Mouse (Mus musculus) CH12.LX (cell line): ENCODE data around the gene Cmah. TPM values are rescaled to one million over a fixed set of nuclear protein-coding genes. Genes with fewer than 3 reads are reported as not detected.

Experiments used
- DNase-seq: peaks from one replicate; pipeline ENCODE4 v3.0.0-alpha.2; 2013; ENCODE audit errors: extremely low read depth
- H3K27ac ChIP-seq: 2 replicates; pipeline ENCODE4 v1.5.1; 2012; ENCODE audit warnings: low read depth, mild to moderate bottlenecking, control low read depth, moderate library complexity; ENCODE audit not compliant: insufficient read depth
- H3K27me3 ChIP-seq: replicated peaks from 2 replicates; pipeline ENCODE3; 2012; ENCODE audit warnings: inconsistent platforms
- H3K36me3 ChIP-seq, 2 experiments: replicated peaks in 1 of 2; 2 replicates each; pipeline versions ENCODE3 to v1.6.1; 2012; ENCODE audit warnings: inconsistent platforms in 1 of 2, low read length in 1 of 2, mild to moderate bottlenecking in 1 of 2, mixed read lengths in 1 of 2, moderate library complexity in 1 of 2; ENCODE audit not compliant: control insufficient read depth in 1 of 2, insufficient read depth in 1 of 2
- H3K4me1 ChIP-seq, 2 experiments: 2 replicates each; pipeline ENCODE4 v1.6.1; 2012; ENCODE audit warnings: inconsistent platforms in 1 of 2, moderate library complexity in 1 of 2; ENCODE audit not compliant: insufficient read depth in 2 of 2, control insufficient read depth in 1 of 2
- H3K4me2 ChIP-seq: 2 replicates; pipeline ENCODE4 v1.6.1; 2012; ENCODE audit warnings: low read depth, mild to moderate bottlenecking, control low read depth; ENCODE audit not compliant: poor library complexity, insufficient read depth, severe bottlenecking
- H3K4me3 ChIP-seq, 3 experiments: fragments of 150-350 bp in 1 of 3; sonication (generic) in 1 of 3; replicated peaks in 1 of 3; 2 replicates each; pipeline versions ENCODE3 to v1.5.1; 2011 to 2012; ENCODE audit warnings: low read depth in 2 of 3, low read length in 2 of 3, mild to moderate bottlenecking in 2 of 3, moderate library complexity in 2 of 3, control low read depth in 1 of 3, improper control_type of control experiment in 1 of 3, inconsistent platforms in 1 of 3, mixed read lengths in 1 of 3; ENCODE audit not compliant: poor library complexity in 1 of 3
- H3K79me2 ChIP-seq: replicated peaks from 2 replicates; pipeline ENCODE4 v1.6.1; 2012; ENCODE audit warnings: mild to moderate bottlenecking, moderate library complexity; ENCODE audit not compliant: control insufficient read depth, poor library complexity, insufficient read depth, severe bottlenecking; ENCODE audit errors: extremely low read depth
- H3K9ac ChIP-seq: 2 replicates; pipeline ENCODE4 v1.6.1; 2012; ENCODE audit warnings: low read depth, mild to moderate bottlenecking, control low read depth, moderate library complexity; ENCODE audit not compliant: insufficient read depth
- H3K9me3 ChIP-seq: replicated peaks from 2 replicates; pipeline ENCODE3; 2012; ENCODE audit warnings: low read length, inconsistent platforms, mixed read lengths
- ELF1 ChIP-seq: IDR thresholded peaks from 2 replicates; pipeline ENCODE4 v1.6.1; 2014; ENCODE audit warnings: low read depth, mild to moderate bottlenecking, inconsistent platforms, low read length, improper control_type of control experiment
- EP300 ChIP-seq: IDR thresholded peaks from 2 replicates; pipeline ENCODE4 v1.6.1; 2011; ENCODE audit warnings: low read length, improper control_type of control experiment
- ETS1 ChIP-seq: conservative IDR thresholded peaks from 2 replicates; pipeline ENCODE4 v1.6.1; 2012; ENCODE audit warnings: low read depth, mild to moderate bottlenecking, inconsistent platforms, low read length, improper control_type of control experiment, moderate library complexity
- MAFK ChIP-seq: IDR thresholded peaks from 2 replicates; pipeline ENCODE4 v1.6.1; 2011; ENCODE audit warnings: low read length, improper control_type of control experiment; ENCODE audit not compliant: insufficient replicate concordance
- MEF2A ChIP-seq: IDR thresholded peaks from 2 replicates; pipeline ENCODE4 v1.6.1; 2014; ENCODE audit warnings: low read depth, mild to moderate bottlenecking, inconsistent platforms, low read length, improper control_type of control experiment, borderline replicate concordance
- NRF1 ChIP-seq: IDR thresholded peaks from 2 replicates; pipeline ENCODE4 v1.6.1; 2014; ENCODE audit warnings: low read depth, mild to moderate bottlenecking, inconsistent platforms, low read length, improper control_type of control experiment, moderate library complexity
- RAD21 ChIP-seq: IDR thresholded peaks from 2 replicates; pipeline ENCODE4 v1.6.1; 2011; ENCODE audit warnings: low read depth, mild to moderate bottlenecking, low read length, improper control_type of control experiment, moderate library complexity
- RCOR1 ChIP-seq: conservative IDR thresholded peaks from 2 replicates; pipeline ENCODE4 v1.6.1; 2012; ENCODE audit warnings: low read depth, mild to moderate bottlenecking, inconsistent platforms, low read length, improper control_type of control experiment
- SMC3 ChIP-seq: IDR thresholded peaks from 2 replicates; pipeline ENCODE4 v1.6.1; 2011; ENCODE audit warnings: low read depth, low read length, improper control_type of control experiment
- TCF12 ChIP-seq: IDR thresholded peaks from 2 replicates; pipeline ENCODE4 v1.6.1; 2014; ENCODE audit warnings: low read depth, mild to moderate bottlenecking, inconsistent platforms, low read length, improper control_type of control experiment
- UBTF ChIP-seq: IDR thresholded peaks from 2 replicates; pipeline ENCODE4 v1.6.1; 2012; ENCODE audit warnings: low read depth, mild to moderate bottlenecking, inconsistent platforms, low read length, improper control_type of control experiment, moderate library complexity
- dilution Hi-C: fragments of 300-500 bp; cut with MboI; formaldehyde crosslinking; loops from 2 replicates; pipeline ENCODE4 v1.14.3; 2020; ENCODE audit warnings: low sequenced_read_pairs; ENCODE audit not compliant: extremely low pct_unique_long_range_greater_than_20kb, extremely low pct_ligation_motif_present
- in situ Hi-C: fragments of 300-500 bp; cut with MboI; formaldehyde crosslinking; loops from 3 replicates; pipeline ENCODE4 v1.14.3; 2019; ENCODE audit warnings: low sequenced_read_pairs, low pct_ligation_motif_present, low pct_unique_long_range_greater_than_20kb, mixed read lengths
- polyA plus RNA-seq: library from polyadenylated mRNA; unstranded; fragments of >175 nt; gene quantifications from 2 replicates; pipeline ENCODE4 v1.2.1, GENCODE M21; 2012; ENCODE audit warnings: low read depth; ENCODE audit not compliant: insufficient read length
- total RNA-seq, 2 experiments: library from RNA; depleted of rRNA; stranded (reverse); fragments of 300-350 nt in 1 of 2; fragments of >200 nt in 1 of 2; gene quantifications; 2 replicates each; pipeline ENCODE4 v1.2.3; 2012 to 2014

Gene Cmah
- total and polyA plus RNA-seq, 3 experiments: 5.0 to 17.4 (median 5.5) TPM

DNA sequence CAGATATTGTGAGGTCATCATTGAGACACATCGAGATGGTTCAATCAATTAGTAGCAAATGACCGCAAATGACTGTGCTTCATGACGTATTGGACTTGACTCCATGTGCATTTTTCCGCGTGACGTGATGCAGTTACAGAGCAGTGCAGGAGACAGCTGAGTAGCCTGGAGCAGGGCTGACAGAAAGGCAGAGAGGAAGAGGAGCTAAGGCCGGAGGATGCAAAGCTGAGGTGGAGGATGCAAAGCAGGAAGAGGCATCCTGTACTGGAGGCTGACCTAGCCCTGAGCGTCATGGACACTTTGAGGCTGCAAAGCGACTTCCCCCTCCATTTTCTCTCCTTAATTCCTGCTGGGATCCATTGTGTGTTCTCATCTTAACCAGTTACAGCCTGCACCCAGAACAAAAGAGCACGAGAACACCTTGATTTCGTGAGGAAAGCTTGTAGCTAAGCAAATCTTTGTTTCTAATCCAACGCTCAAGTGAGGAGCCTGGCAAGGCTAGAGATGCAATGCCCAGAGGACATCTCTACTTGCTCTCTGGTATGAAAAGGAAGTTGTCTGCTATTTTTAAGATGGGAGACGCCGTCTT lies 184.8 kb downstream of the Cmah start:
- dilution Hi-C loops (no loop called here), in situ Hi-C loops (no loop called here)
- Histone ChIP-seq H3K79me2 (no peaks in the 10 kb centered on the region; the same call in 1 of the 2 replicates), H3K27ac (no peak overlapping the region), H3K4me1 (peaks cover 25 to 87% of the 10 kb centered on the region in 2 experiments), H3K4me3 (peak overlapping the region in 1 of 3 experiments; percentile 27), H3K36me3 (peaks cover 2 to 38% of the 10 kb centered on the region in 2 experiments), H3K27me3 (no peaks in the 10 kb centered on the region), H3K4me2 (0 out of 2 replicates have a peak overlapping the region, but pooled peaks have one; percentile 11), H3K9ac (no peak overlapping the region), H3K9me3 (no peaks in the 10 kb centered on the region)
- peak; percentile 50; the same call in 1 of the 2 replicates for TF ChIP-seq ELF1
- TF ChIP-seq SMC3: no peak
- peak; percentile 55; the same call in 1 of the 2 replicates for TF ChIP-seq EP300
- no peak; the same call in 1 of the 2 replicates for TF ChIP-seq RAD21
- TF ChIP-seq UBTF: no peak
- no peak for TF ChIP-seq MAFK
- no peak for TF ChIP-seq RCOR1
- TF ChIP-seq ETS1: peak; percentile 42
- peak; percentile 70 for DNase-seq

DNA sequence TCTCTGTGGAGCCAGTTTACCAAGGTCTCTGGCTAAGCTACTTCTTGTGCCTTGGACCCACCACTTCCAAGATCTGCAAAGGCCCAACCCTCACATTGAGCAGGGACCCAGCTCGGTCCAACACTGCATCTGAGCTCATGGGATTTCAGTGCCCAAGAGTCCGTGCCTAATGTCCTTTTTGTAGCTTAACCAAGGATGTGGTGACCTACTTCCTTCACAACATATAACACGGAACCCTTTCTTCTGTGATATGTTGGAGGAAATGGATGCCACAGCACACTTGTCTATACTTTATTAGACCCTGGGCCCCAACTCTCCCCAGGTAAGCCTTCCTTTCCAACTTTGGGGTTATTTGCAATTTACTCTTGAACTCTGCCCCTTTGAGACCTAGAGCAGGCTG lies 186.5 kb downstream of the Cmah start:
- H3K27me3 ChIP-seq: no peaks in the 10 kb centered on the region
- dilution Hi-C loops (no loop called here), in situ Hi-C loops (no loop called here)
- H3K79me2 ChIP-seq: no peaks in the 10 kb centered on the region; the same call in 1 of the 2 replicates
- H3K9ac ChIP-seq: no peak overlapping the region
- no peak overlapping the region for H3K4me2 ChIP-seq
- peaks cover 30 to 87% of the 10 kb centered on the region in 2 experiments for H3K4me1 ChIP-seq
- no peaks in the 10 kb centered on the region for H3K9me3 ChIP-seq
- peaks cover 4 to 35% of the 10 kb centered on the region in 2 experiments for H3K36me3 ChIP-seq
- no peak overlapping the region for H3K4me3 ChIP-seq
- no peak overlapping the region for H3K27ac ChIP-seq
- DNase-seq: no peak
- no peak for TF ChIP-seq NRF1
- no peak for TF ChIP-seq EP300
- no peak for TF ChIP-seq MEF2A
- no peak for TF ChIP-seq ETS1
- no peak for TF ChIP-seq ELF1
- TF ChIP-seq TCF12: no peak
- TF ChIP-seq, all 38 proteins: peak for 0
